In the genomic region with DNA sequence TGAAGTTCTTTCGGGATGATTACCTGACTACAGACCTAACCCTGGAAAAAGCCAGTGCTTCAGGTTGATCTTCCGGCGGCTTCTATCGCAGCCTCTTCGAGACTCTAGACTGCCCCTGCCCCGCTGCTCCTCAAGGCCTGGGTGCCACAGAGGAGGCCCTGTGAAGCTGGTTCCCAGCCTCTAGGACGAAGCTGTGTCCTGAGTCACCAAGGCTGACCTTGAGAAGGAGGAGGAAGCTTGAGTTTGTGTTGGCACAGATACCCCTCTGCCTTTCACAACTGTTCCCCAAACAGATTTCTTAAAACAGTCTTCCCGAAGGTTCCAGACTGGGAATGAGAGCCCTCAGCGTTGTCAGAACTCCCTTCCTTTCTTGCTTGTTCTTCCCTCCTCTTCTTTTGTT, we compare ENCODE assay signal across 31 mouse cellular contexts.
DNase-seq lines count a peak whose midpoint lies in the region; ATAC-seq and TF ChIP-seq lines count a peak whose summit lies in the region.
"Had no signal": no experiment of that assay in that cellular context is flagged by ENCODE, and none has a peak within 500 bp of the region (broad histone marks: within the 10 kb centered on the region; RNA-seq: fewer than 3 reads in every experiment).

No protein-coding gene starts in this region.

- peak; percentile 14 for DNase-seq in limb, embryonic 11.5 days (ENCODE audit: low spot score)
- DNase-seq in limb, embryonic 10.5 days (ENCODE audit: low spot score) = no peak
- DNase-seq in adrenal gland, adult 2 months = peak; percentile 90
- DNase-seq in adrenal gland, postnatal 36 days = peak; percentile 81 to 83
- DNase-seq in left cerebral cortex, adult 11 months (ENCODE audit: low spot score) = no peak
- DNase-seq in urinary bladder, postnatal 10 days (ENCODE audit: low spot score) = no peak
- DNase-seq: B cell, adult 2 months; cerebellum, adult 9-11 months; embryo, embryonic 11 days; gastrocnemius, adult 2 months; gastrocnemius, postnatal 36 days; heart, adult 18-20 months; kidney, adult 2 months; kidney, postnatal 10 days; lung, postnatal 36 days; retina, postnatal 1 day; right cerebral cortex, postnatal 14 days had no signal

- H3K36me3 ChIP-seq in limb, embryonic 11.5 days (ENCODE audit: control insufficient read depth, insufficient read depth, low read length) = no peaks in the 10 kb centered on the region
- H3K36me3 ChIP-seq in limb, embryonic 10.5 days = no peaks in the 10 kb centered on the region
- no peaks in the 10 kb centered on the region for H3K36me3 ChIP-seq in E14TG2a.4 (ENCODE audit: insufficient read depth, low read length)
- H3K36me3 ChIP-seq: embryonic facial prominence, embryonic 12.5 days; forebrain, embryonic 10.5 days; forebrain, embryonic 15.5 days; G1E; limb, embryonic 13.5 days; lung, embryonic 15.5 days had no signal

- H3K27ac ChIP-seq in limb, embryonic 11.5 days (replicated peaks; ENCODE audit: low read depth, low read length) = no peak overlapping the region
- H3K27ac ChIP-seq in limb, embryonic 10.5 days = no peak overlapping the region
- H3K27ac ChIP-seq: embryonic facial prominence, embryonic 12.5 days; forebrain, embryonic 10.5 days; forebrain, embryonic 15.5 days; gastrocnemius, adult 2 months; hindbrain, embryonic 14.5 days; limb, embryonic 13.5 days; lung, embryonic 15.5 days had no signal

- no peak overlapping the region for H3K4me2 ChIP-seq in limb, embryonic 11.5 days (ENCODE audit: low read depth, severe bottlenecking)
- H3K4me2 ChIP-seq: embryonic facial prominence, embryonic 12.5 days; forebrain, embryonic 15.5 days; heart, embryonic 11.5 days; hindbrain, embryonic 14.5 days; limb, embryonic 13.5 days; liver, embryonic 11.5 days; lung, embryonic 15.5 days; midbrain, embryonic 11.5 days had no signal

- H3K4me1 ChIP-seq in limb, embryonic 11.5 days (ENCODE audit: control insufficient read depth, insufficient read depth, low read length) = no peaks in the 10 kb centered on the region
- H3K4me1 ChIP-seq in limb, embryonic 10.5 days = no peaks in the 10 kb centered on the region
- H3K4me1 ChIP-seq in E14TG2a.4 (replicated peaks; ENCODE audit: low read depth, low read length) = peaks cover 15% of the 10 kb centered on the region
- H3K4me1 ChIP-seq: embryonic facial prominence, embryonic 12.5 days; forebrain, embryonic 10.5 days; forebrain, embryonic 15.5 days; limb, embryonic 13.5 days; lung, embryonic 15.5 days had no signal

- H3K9ac ChIP-seq in limb, embryonic 11.5 days (ENCODE audit: low read length) = no peak overlapping the region
- H3K9ac ChIP-seq: embryonic facial prominence, embryonic 12.5 days; forebrain, embryonic 15.5 days; hindbrain, embryonic 14.5 days; limb, embryonic 13.5 days; lung, embryonic 15.5 days had no signal

- no peak for ATAC-seq in limb, embryonic 11.5 days (ENCODE audit: insufficient number of reproducible peaks, low FRiP score, low TSS enrichment, low read depth)
- no peak for ATAC-seq in CD4-positive, CD25-positive, alpha-beta regulatory T cell, adult 4 months
- ATAC-seq: forebrain, embryonic 15.5 days; midbrain, embryonic 16.5 days had no signal

- H3K4me3 ChIP-seq in limb, embryonic 11.5 days (ENCODE audit: low read depth, low read length) = no peak overlapping the region
- no peak overlapping the region for H3K4me3 ChIP-seq in limb, embryonic 10.5 days
- 0 out of 2 replicates have a peak overlapping the region, but pooled peaks have one; percentile 1 for H3K4me3 ChIP-seq in E14TG2a.4 (replicated peaks; ENCODE audit: low read length)
- H3K4me3 ChIP-seq: embryonic facial prominence, embryonic 12.5 days; forebrain, embryonic 10.5 days; forebrain, embryonic 15.5 days; gastrocnemius, adult 2 months; limb, embryonic 13.5 days; lung, embryonic 15.5 days had no signal

- whole genome bisulfite sequencing in limb, embryonic 11.5 days = 94% methylated on average over 9 of the region's 9 CpGs
- 91% methylated on average over 9 of the region's 9 CpGs for WGBS in limb, embryonic 10.5 days

- TF ChIP-seq CTCF in E14TG2a.4 (conservative IDR thresholded peaks at IDR 0.05; ENCODE audit: low read length) = no peak

- H3K9me3 ChIP-seq in limb, embryonic 11.5 days (ENCODE audit: control insufficient read depth, low read length) = no peaks in the 10 kb centered on the region
- no peaks in the 10 kb centered on the region for H3K9me3 ChIP-seq in limb, embryonic 10.5 days (replicated peaks)
- H3K9me3 ChIP-seq in E14TG2a.4 (ENCODE audit: low read length) = peaks cover 23% of the 10 kb centered on the region
- H3K9me3 ChIP-seq: embryonic facial prominence, embryonic 12.5 days; forebrain, embryonic 15.5 days; limb, embryonic 13.5 days; lung, embryonic 15.5 days had no signal

- H3K27me3 ChIP-seq in limb, embryonic 11.5 days (ENCODE audit: control insufficient read depth, insufficient read depth, low read length) = no peaks in the 10 kb centered on the region
- H3K27me3 ChIP-seq in limb, embryonic 10.5 days (ENCODE audit: low read depth, poor library complexity, severe bottlenecking) = no peaks in the 10 kb centered on the region
- H3K27me3 ChIP-seq in E14TG2a.4 (ENCODE audit: insufficient read depth, low read length) = no peaks in the 10 kb centered on the region
- H3K27me3 ChIP-seq: CH12.LX; embryonic facial prominence, embryonic 12.5 days; forebrain, embryonic 15.5 days; limb, embryonic 13.5 days; lung, embryonic 15.5 days had no signal

Comparison
In these comparisons a context has a peak if more than half of its experiments do, and no peak if none do; other contexts are left out.
1. DNase-seq: peak in limb, embryonic 11.5 days (single experiment), adrenal gland, adult 2 months (single experiment) and adrenal gland, postnatal 36 days (2 of 2); none in limb, embryonic 10.5 days (single experiment), left cerebral cortex, adult 11 months (single experiment) and urinary bladder, postnatal 10 days (single experiment).